Mouse (Mus musculus) fibroblast of lung, adult 2 months (primary cell): ENCODE results near the gene Olig1.
"Not testable (repeated sequence)": the region's sequence is repeated elsewhere in the genome, so short reads cannot be mapped to it uniquely, and the experiment has no call there.

Experiments used
- DNase-seq: peaks from one replicate; pipeline ENCODE4 v3.0.0-alpha.2; 2011; ENCODE audit warnings: low read depth

Olig1 gene

GRCm38 (mm10) chr16:91246292-91246691, 23.3 kb upstream of the Olig1 start:
- DNase-seq, result no peak

GRCm38 (mm10) chr16:91255419-91256164, 14.0 kb upstream of the Olig1 start:
- DNase-seq, result not testable (repeated sequence)

GRCm38 (mm10) chr16:91258956-91259355, 10.6 kb upstream of the Olig1 start:
- DNase-seq, result no peak

GRCm38 (mm10) chr16:91260861-91261260, 8.7 kb upstream of the Olig1 start:
- no peak for DNase-seq

- DNase-seq, result no peak
Observed at GRCm38 (mm10) chr16:91262467-91263220, 6.9 kb upstream of the Olig1 start.

GRCm38 (mm10) chr16:91265972-91266371, 3.6 kb upstream of the Olig1 start:
- no peak for DNase-seq

- DNase-seq, result no peak
Observed at GRCm38 (mm10) chr16:91268724-91269452, 684 bp upstream of the Olig1 start.

- no peak for DNase-seq
Observed at GRCm38 (mm10) chr16:91270212-91270971, 820 bp downstream of the Olig1 start.

- DNase-seq, result no peak
Observed at GRCm38 (mm10) chr16:91270982-91271549, 1.5 kb downstream of the Olig1 start.

- no peak for DNase-seq
Observed at GRCm38 (mm10) chr16:91271634-91272033, 2.1 kb downstream of the Olig1 start.

GRCm38 (mm10) chr16:91280516-91280915, 10.9 kb downstream of the Olig1 start:
- DNase-seq, result no peak

- DNase-seq, result no peak
Observed at GRCm38 (mm10) chr16:91292080-91292479, 22.5 kb downstream of the Olig1 start.

GRCm38 (mm10) chr16:91292719-91293333, 23.3 kb downstream of the Olig1 start:
- no peak for DNase-seq

- no peak for DNase-seq
Observed at GRCm38 (mm10) chr16:91297726-91298125, 28.2 kb downstream of the Olig1 start.

- DNase-seq, result no peak
Observed at GRCm38 (mm10) chr16:91299412-91299811, 29.8 kb downstream of the Olig1 start.

GRCm38 (mm10) chr16:91300641-91301441, 31.3 kb downstream of the Olig1 start:
- DNase-seq, result no peak

- DNase-seq, result no peak
Observed at GRCm38 (mm10) chr16:91301454-91301853, 31.9 kb downstream of the Olig1 start.

GRCm38 (mm10) chr16:91303776-91304709, 34.5 kb downstream of the Olig1 start:
- no peak for DNase-seq

- no peak for DNase-seq
Observed at GRCm38 (mm10) chr16:91305512-91306111, 36.0 kb downstream of the Olig1 start.
